Mouse (Mus musculus): Measurements from ENCODE around the gene Gm14862.

DNA sequence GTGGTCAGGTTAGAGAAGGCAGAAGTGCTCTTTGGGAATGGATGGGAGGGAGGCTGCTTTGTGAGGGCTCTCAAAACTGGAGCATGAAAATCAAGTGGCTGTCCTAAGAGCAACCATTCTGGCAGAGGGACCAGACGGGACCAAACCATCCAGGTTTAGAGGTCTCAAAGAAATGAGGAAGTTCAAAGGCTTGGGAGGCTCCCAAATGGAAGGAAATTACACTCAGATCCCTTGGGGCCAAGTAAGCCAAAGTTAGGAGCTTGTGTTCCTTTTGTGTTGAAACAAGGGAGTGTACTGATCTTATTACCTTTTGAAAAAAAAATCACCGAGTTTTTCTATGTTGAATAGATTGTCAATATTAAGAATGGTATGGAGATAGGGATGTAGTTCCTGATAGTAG lies 51.6 kb downstream of the Gm14862 start:
- TF ChIP-seq CTCF (IDR thresholded peaks at IDR 0.05; ENCODE audit: borderline replicate concordance, control insufficient read depth, extremely low read depth, insufficient read depth, low read length, poor library complexity) = no peak
- no peak for TF ChIP-seq POLR2A (IDR thresholded peaks at IDR 0.05; ENCODE audit: control insufficient read depth, extremely low read depth, insufficient read depth, low read length, poor library complexity)
